Mouse (Mus musculus): ENCODE measurements around the gene D8Ertd738e.

DNA sequence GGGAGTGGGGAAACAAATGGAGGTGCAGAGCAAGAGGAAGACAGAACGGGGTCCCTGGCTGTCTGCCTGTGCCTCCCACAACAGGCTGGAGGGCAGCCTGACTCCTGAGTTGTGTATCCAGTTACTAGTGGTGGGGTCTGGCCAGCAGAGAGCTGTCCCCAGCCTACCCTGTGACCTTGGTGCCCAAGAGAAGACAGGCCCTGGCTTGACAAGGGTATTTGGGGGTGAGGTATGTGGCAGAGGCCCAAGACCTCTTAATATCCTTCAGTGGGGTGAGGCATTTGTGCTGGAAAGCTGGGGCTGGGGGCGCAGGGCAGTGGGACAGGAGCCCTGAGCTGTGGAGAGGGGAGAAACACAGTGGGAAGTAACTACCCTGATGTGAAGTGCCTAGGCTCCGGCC lies 38.3 kb downstream of the D8Ertd738e start:
- TF ChIP-seq CTCF (IDR thresholded peaks at IDR 0.05) (no peak), EP300 (IDR thresholded peaks at IDR 0.05) (no peak)
